Mouse (Mus musculus): Measurements from ENCODE around the gene Auts2. TPM values are rescaled to one million over a fixed set of nuclear protein-coding genes. Genes with fewer than 3 reads are reported as not detected.
A peak's percentile ranks its signal among the peaks of the same experiment; 100 is the strongest.
"Not testable (repeated sequence)": the region's sequence is repeated elsewhere in the genome, so short reads cannot be mapped to it uniquely, and the experiment has no call there.

Auts2 gene
- polyA plus RNA-seq (2016; fragmentation: Nextera tagmentation; extraction: Ambion mirVana): 90.6 and 96.2 TPM in 2 replicates

- no peaks in the 10 kb centered on the region; the same call in 1 of the 2 replicates for H3K27me3 ChIP-seq
- peak; percentile 92 for ATAC-seq (ENCODE audit: low FRiP score)
- WGBS: under 1% methylated on average over 78 of the region's 105 CpGs
- H3K36me3 ChIP-seq: no peaks in the 10 kb centered on the region
- peak within 1 kb of the TSS; percentile 93 for H3K9ac ChIP-seq
- H3K4me3 ChIP-seq: peak within 1 kb of the TSS; percentile 88
- peak within 1 kb of the TSS; percentile 95 for H3K27ac ChIP-seq
- no peaks in the 10 kb centered on the region for H3K9me3 ChIP-seq (replicated peaks)
- H3K4me2 ChIP-seq (replicated peaks): peak within 1 kb of the TSS; percentile 76
- H3K4me1 ChIP-seq: peaks cover 22% of the 10 kb centered on the region
These were observed at the start of gene Auts2 for GRCm38 (mm10) chr5:132543118-132544071. TSS of gene Auts2 (minus strand) at chr5:132543344.

GRCm38 (mm10) chr5:132591721-132592695 is 48.9 kb upstream of the Auts2 start:
- Histone ChIP-seq H3K9ac (no peak overlapping the region), H3K4me2 (replicated peaks) (no peak overlapping the region), H3K36me3 (no peaks in the 10 kb centered on the region), H3K4me3 (no peak overlapping the region), H3K4me1 (no peaks in the 10 kb centered on the region), H3K27ac (no peak overlapping the region), H3K27me3 (peaks cover 2% of the 10 kb centered on the region; the same call in 1 of the 2 replicates), H3K9me3 (replicated peaks) (no peaks in the 10 kb centered on the region)
- 78% methylated on average over 24 of the region's 24 CpGs for WGBS
- no peak for ATAC-seq (ENCODE audit: low FRiP score)

GRCm38 (mm10) chr5:132579774-132580173 is 36.6 kb upstream of the Auts2 start:
- 52% methylated on average over 7 of the region's 7 CpGs for WGBS
- ATAC-seq (ENCODE audit: low FRiP score): no peak
- Histone ChIP-seq H3K4me2 (replicated peaks) (no peak overlapping the region), H3K27ac (no peak overlapping the region), H3K4me1 (0 out of 2 replicates have a peak, but pooled peaks cover 6% of the 10 kb centered on the region), H3K4me3 (no peak overlapping the region), H3K27me3 (no peaks in the 10 kb centered on the region), H3K36me3 (no peaks in the 10 kb centered on the region), H3K9ac (no peak overlapping the region), H3K9me3 (replicated peaks) (no peaks in the 10 kb centered on the region)

- not testable (repeated sequence) for H3K9ac ChIP-seq; ATAC-seq (ENCODE audit: low FRiP score); H3K27me3 ChIP-seq; H3K4me1 ChIP-seq; H3K9me3 ChIP-seq (replicated peaks); H3K4me3 ChIP-seq; H3K36me3 ChIP-seq; H3K27ac ChIP-seq; H3K4me2 ChIP-seq (replicated peaks)
- WGBS: 84% methylated on average over 6 of the region's 6 CpGs
These were observed 17.6 kb upstream of the Auts2 start for GRCm38 (mm10) chr5:132560771-132561170.

- Histone ChIP-seq H3K9me3 (replicated peaks) (no peaks in the 10 kb centered on the region), H3K4me3 (no peak overlapping the region), H3K4me1 (0 out of 2 replicates have a peak, but pooled peaks cover 3% of the 10 kb centered on the region), H3K36me3 (no peaks in the 10 kb centered on the region), H3K27me3 (no peaks in the 10 kb centered on the region; the same call in 1 of the 2 replicates), H3K27ac (no peak overlapping the region), H3K4me2 (replicated peaks) (no peak overlapping the region), H3K9ac (no peak overlapping the region)
- WGBS: 83% methylated on average over 1 of the region's 1 CpGs
- ATAC-seq (ENCODE audit: low FRiP score): no peak
These were observed 2.6 kb upstream of the Auts2 start for GRCm38 (mm10) chr5:132545761-132546160.

- no peaks in the 10 kb centered on the region for H3K9me3 ChIP-seq (replicated peaks)
- peak overlapping the region; percentile 88 for H3K4me3 ChIP-seq
- H3K27me3 ChIP-seq: no peaks in the 10 kb centered on the region; the same call in 1 of the 2 replicates
- H3K36me3 ChIP-seq: no peaks in the 10 kb centered on the region
- WGBS: 5% methylated on average over 26 of the region's 26 CpGs
- peaks cover 16% of the 10 kb centered on the region for H3K4me1 ChIP-seq
- peak overlapping the region; percentile 76 for H3K4me2 ChIP-seq (replicated peaks)
- H3K9ac ChIP-seq: no peak overlapping the region
- no peak for ATAC-seq (ENCODE audit: low FRiP score)
- H3K27ac ChIP-seq: no peak overlapping the region
These were observed 1.2 kb upstream of the Auts2 start for GRCm38 (mm10) chr5:132544176-132544995.

GRCm38 (mm10) chr5:132542381-132543020 is 643 bp downstream of the Auts2 start:
- peak overlapping the region; percentile 93 for H3K9ac ChIP-seq
- peak overlapping the region; percentile 95 for H3K27ac ChIP-seq
- H3K9me3 ChIP-seq (replicated peaks): no peaks in the 10 kb centered on the region
- H3K4me3 ChIP-seq: peak overlapping the region; percentile 88
- 1% methylated on average over 28 of the region's 28 CpGs for WGBS
- H3K4me2 ChIP-seq (replicated peaks): peak overlapping the region; percentile 76
- no peaks in the 10 kb centered on the region; the same call in 1 of the 2 replicates for H3K27me3 ChIP-seq
- no peaks in the 10 kb centered on the region for H3K36me3 ChIP-seq
- peaks cover 24% of the 10 kb centered on the region for H3K4me1 ChIP-seq
- ATAC-seq (ENCODE audit: low FRiP score): peak; percentile 15; the same call in 1 of the 2 replicates

GRCm38 (mm10) chr5:132541951-132542350 is 1.2 kb downstream of the Auts2 start:
- WGBS: 2% methylated on average over 12 of the region's 21 CpGs
- Histone ChIP-seq H3K4me1 (peaks cover 28% of the 10 kb centered on the region), H3K9me3 (replicated peaks) (no peaks in the 10 kb centered on the region), H3K9ac (peak overlapping the region; percentile 93), H3K4me3 (peak overlapping the region; percentile 88), H3K4me2 (replicated peaks) (peak overlapping the region; percentile 76), H3K36me3 (no peaks in the 10 kb centered on the region), H3K27me3 (no peaks in the 10 kb centered on the region; the same call in 1 of the 2 replicates), H3K27ac (peak overlapping the region; percentile 95)
- no peak for ATAC-seq (ENCODE audit: low FRiP score)

- peak overlapping the region; percentile 95 for H3K27ac ChIP-seq
- no peaks in the 10 kb centered on the region for H3K36me3 ChIP-seq
- peak overlapping the region; percentile 88 for H3K4me3 ChIP-seq
- peak overlapping the region; percentile 76 for H3K4me2 ChIP-seq (replicated peaks)
- H3K4me1 ChIP-seq: peaks cover 28% of the 10 kb centered on the region
- ATAC-seq (ENCODE audit: low FRiP score): 0 out of 2 replicates have a peak, but pooled peaks have one; percentile 11
- peak overlapping the region; percentile 93 for H3K9ac ChIP-seq
- no peaks in the 10 kb centered on the region for H3K9me3 ChIP-seq (replicated peaks)
- under 1% methylated on average over 46 of the region's 46 CpGs for WGBS
- no peaks in the 10 kb centered on the region; the same call in 1 of the 2 replicates for H3K27me3 ChIP-seq
These were observed 1.7 kb downstream of the Auts2 start for GRCm38 (mm10) chr5:132541371-132541931.

- Histone ChIP-seq H3K4me1 (peaks cover 28% of the 10 kb centered on the region), H3K4me3 (peak overlapping the region; percentile 88)
- no peak for ATAC-seq (ENCODE audit: low FRiP score)
These were observed 2.3 kb downstream of the Auts2 start for GRCm38 (mm10) chr5:132540841-132541311.

More at GRCm38 (mm10) chr5:132540841-132541311, 2.3 kb downstream of the Auts2 start:
- Histone ChIP-seq H3K36me3 (no peaks in the 10 kb centered on the region), H3K27ac (peak overlapping the region; percentile 95), H3K9ac (peak overlapping the region; percentile 93), H3K9me3 (replicated peaks) (no peaks in the 10 kb centered on the region), H3K27me3 (no peaks in the 10 kb centered on the region; the same call in 1 of the 2 replicates), H3K4me2 (replicated peaks) (peak overlapping the region; percentile 76)
- 4% methylated on average over 7 of the region's 7 CpGs for WGBS
